Mouse (Mus musculus) stomach, embryonic 16.5 days (tissue): ENCODE measurements around the gene Arhgdib. TPM values are rescaled to one million over a fixed set of nuclear protein-coding genes. Genes with fewer than 3 reads are reported as not detected.
A peak's percentile ranks its signal among the peaks of the same experiment; 100 is the strongest.

Source experiments
- ATAC-seq: fragments of 200-750 bp; cut with Nextera tagmentation; 2 replicates; pipeline ENCODE4 v1.8.0; 2017; ENCODE audit warnings: moderate number of reproducible peaks, moderate TSS enrichment; ENCODE audit not compliant: insufficient read depth, low FRiP score
- H3K27ac ChIP-seq: fragments of 300-500 bp; sonication (generic); 2 replicates; pipeline ENCODE4 v1.5.1; 2014; ENCODE audit warnings: low read length
- H3K27me3 ChIP-seq: fragments of 300-500 bp; sonication (generic); 2 replicates; pipeline ENCODE4 v1.6.1; 2014; ENCODE audit warnings: low read length, control low read depth, mixed read lengths; ENCODE audit not compliant: control insufficient read depth, insufficient read depth
- H3K36me3 ChIP-seq: fragments of 300-500 bp; sonication (generic); 2 replicates; pipeline ENCODE4 v1.6.1; 2014; ENCODE audit warnings: low read length; ENCODE audit not compliant: control insufficient read depth, insufficient read depth
- H3K4me1 ChIP-seq: fragments of 300-500 bp; sonication (generic); 2 replicates; pipeline ENCODE4 v1.6.1; 2014; ENCODE audit warnings: low read length, control low read depth, mixed read lengths; ENCODE audit not compliant: control insufficient read depth, insufficient read depth
- H3K4me2 ChIP-seq: fragments of 300-500 bp; sonication (generic); 2 replicates; pipeline ENCODE4 v1.6.1; 2014; ENCODE audit warnings: low read depth, low read length, mixed read lengths
- H3K4me3 ChIP-seq: fragments of 300-500 bp; sonication (generic); replicated peaks from 2 replicates; pipeline ENCODE4 v1.5.1; 2014; ENCODE audit warnings: mild to moderate bottlenecking, low read length
- H3K9ac ChIP-seq: fragments of 300-500 bp; sonication (generic); 2 replicates; pipeline ENCODE4 v1.6.1; 2014; ENCODE audit warnings: low read length
- H3K9me3 ChIP-seq: fragments of 300-500 bp; sonication (generic); replicated peaks from 2 replicates; pipeline ENCODE4 v1.6.1; 2016; ENCODE audit warnings: low read length, control low read depth; ENCODE audit not compliant: control insufficient read depth
- WGBS: fragments of 180-500 bp; shearing (Covaris S2); extraction: QIAGEN DNeasy Blood & Tissue Kit; methylation state at CpG from one replicate; pipeline ENCODE4 v1.1.7; 2014; 5-methylcytosine and 5-hydroxymethylcytosine counted together
- polyA plus RNA-seq: library from polyadenylated mRNA; unstranded; fragments of >200 nt; fragmentation: Nextera tagmentation; extraction: Ambion mirVana; gene quantifications from 2 replicates; pipeline ENCODE4 v1.2.1, GENCODE M21; 2015

The Arhgdib gene
- polyA plus RNA-seq, 1 experiment from 2014 or later, result 69.5 TPM

GRCm38 (mm10) chr6:136942280-136942679 lies 581 bp upstream of the Arhgdib start:
- no peaks in the 10 kb centered on the region for H3K9me3 ChIP-seq
- H3K27ac ChIP-seq, result no peak overlapping the region
- H3K4me1 ChIP-seq, result peaks cover 22% of the 10 kb centered on the region
- H3K27me3 ChIP-seq, result no peaks in the 10 kb centered on the region
- H3K36me3 ChIP-seq, result no peaks in the 10 kb centered on the region
- no peak overlapping the region for H3K4me2 ChIP-seq
- no peak overlapping the region for H3K9ac ChIP-seq
- ATAC-seq, result no peak
- H3K4me3 ChIP-seq, result no peak overlapping the region
- WGBS, result 77% methylated on average over 9 of the region's 9 CpGs

GRCm38 (mm10) chr6:136940188-136940960 lies 1.3 kb downstream of the Arhgdib start:
- Histone ChIP-seq H3K4me2 (peak overlapping the region; percentile 36; the same call in 1 of the 2 replicates), H3K4me1 (peaks cover 22% of the 10 kb centered on the region), H3K27me3 (no peaks in the 10 kb centered on the region), H3K27ac (peak overlapping the region; percentile 91), H3K9me3 (no peaks in the 10 kb centered on the region), H3K4me3 (peak overlapping the region; percentile 22), H3K36me3 (no peaks in the 10 kb centered on the region), H3K9ac (peak overlapping the region; percentile 66)
- ATAC-seq, result no peak
- 67% methylated on average over 11 of the region's 11 CpGs for WGBS

- WGBS, result 67% methylated on average over 14 of the region's 14 CpGs
- Histone ChIP-seq H3K27ac (peak overlapping the region; percentile 91; the same call in 1 of the 2 replicates), H3K9ac (no peak overlapping the region), H3K4me1 (peaks cover 22% of the 10 kb centered on the region), H3K9me3 (no peaks in the 10 kb centered on the region), H3K4me2 (no peak overlapping the region), H3K27me3 (no peaks in the 10 kb centered on the region), H3K36me3 (no peaks in the 10 kb centered on the region), H3K4me3 (peak overlapping the region; percentile 16; the same call in 1 of the 2 replicates)
- no peak for ATAC-seq
Measured at GRCm38 (mm10) chr6:136939326-136940187, 2.1 kb downstream of the Arhgdib start.

GRCm38 (mm10) chr6:136938331-136939126 lies 3.2 kb downstream of the Arhgdib start:
- Histone ChIP-seq H3K27me3 (no peaks in the 10 kb centered on the region), H3K4me1 (peaks cover 22% of the 10 kb centered on the region), H3K36me3 (no peaks in the 10 kb centered on the region), H3K27ac (peak overlapping the region; percentile 26; the same call in 1 of the 2 replicates), H3K4me2 (no peak overlapping the region; the same call in 1 of the 2 replicates), H3K9me3 (no peaks in the 10 kb centered on the region), H3K4me3 (no peak overlapping the region), H3K9ac (no peak overlapping the region; the same call in 1 of the 2 replicates)
- no peak for ATAC-seq
- WGBS, result 66% methylated on average over 18 of the region's 18 CpGs

- H3K4me2 ChIP-seq, result no peak overlapping the region
- peaks cover 19% of the 10 kb centered on the region for H3K4me1 ChIP-seq
- H3K27ac ChIP-seq, result no peak overlapping the region
- no peaks in the 10 kb centered on the region for H3K27me3 ChIP-seq
- H3K36me3 ChIP-seq, result no peaks in the 10 kb centered on the region
- ATAC-seq, result no peak
- no peaks in the 10 kb centered on the region for H3K9me3 ChIP-seq
- H3K4me3 ChIP-seq, result no peak overlapping the region
- H3K9ac ChIP-seq, result no peak overlapping the region
- WGBS, result 81% methylated on average over 3 of the region's 3 CpGs
Measured at GRCm38 (mm10) chr6:136937117-136937516, 4.6 kb downstream of the Arhgdib start.

GRCm38 (mm10) chr6:136936361-136936760 lies 5.3 kb downstream of the Arhgdib start:
- Histone ChIP-seq H3K27me3 (no peaks in the 10 kb centered on the region), H3K27ac (no peak overlapping the region), H3K9ac (no peak overlapping the region), H3K36me3 (no peaks in the 10 kb centered on the region), H3K4me3 (no peak overlapping the region), H3K4me2 (no peak overlapping the region), H3K4me1 (peaks cover 17% of the 10 kb centered on the region), H3K9me3 (no peaks in the 10 kb centered on the region)
- ATAC-seq, result no peak
- 70% methylated on average over 9 of the region's 9 CpGs for WGBS

- Histone ChIP-seq H3K9ac (no peak overlapping the region), H3K27ac (no peak overlapping the region), H3K4me2 (no peak overlapping the region), H3K36me3 (no peaks in the 10 kb centered on the region), H3K27me3 (no peaks in the 10 kb centered on the region), H3K4me1 (peaks cover 17% of the 10 kb centered on the region), H3K9me3 (no peaks in the 10 kb centered on the region), H3K4me3 (no peak overlapping the region)
- 71% methylated on average over 3 of the region's 3 CpGs for WGBS
- ATAC-seq, result no peak
Measured at GRCm38 (mm10) chr6:136935233-136935632, 6.5 kb downstream of the Arhgdib start.

GRCm38 (mm10) chr6:136934068-136934467 lies 7.6 kb downstream of the Arhgdib start:
- no peak for ATAC-seq

More at GRCm38 (mm10) chr6:136934068-136934467, 7.6 kb downstream of the Arhgdib start:
- no peak overlapping the region for H3K9ac ChIP-seq
- no peak overlapping the region for H3K4me3 ChIP-seq
- 83% methylated on average over 7 of the region's 7 CpGs for WGBS
- H3K4me2 ChIP-seq, result no peak overlapping the region
- H3K36me3 ChIP-seq, result no peaks in the 10 kb centered on the region
- no peaks in the 10 kb centered on the region for H3K9me3 ChIP-seq
- peaks cover 14% of the 10 kb centered on the region for H3K4me1 ChIP-seq
- no peaks in the 10 kb centered on the region for H3K27me3 ChIP-seq
- no peak overlapping the region for H3K27ac ChIP-seq
